Mouse (Mus musculus) stomach, embryonic 15.5 days (tissue): ENCODE data around the gene Kras. TPM values are rescaled to one million over a fixed set of nuclear protein-coding genes. Genes with fewer than 3 reads are reported as not detected.

ENCODE experiments used
- ATAC-seq: fragments of 200-750 bp; cut with Nextera tagmentation; 2 replicates; pipeline ENCODE4 v1.8.0; 2017; ENCODE audit warnings: low read depth, moderate number of reproducible peaks, moderate TSS enrichment; ENCODE audit not compliant: insufficient read depth, low FRiP score
- H3K27ac ChIP-seq: fragments of 300-500 bp; sonication (generic); 2 replicates; pipeline ENCODE4 v1.5.1; 2015; ENCODE audit warnings: mild to moderate bottlenecking, inconsistent platforms
- H3K27me3 ChIP-seq: fragments of 300-500 bp; sonication (generic); replicated peaks from 2 replicates; pipeline ENCODE4 v1.6.1; 2015; ENCODE audit warnings: inconsistent platforms
- H3K36me3 ChIP-seq: fragments of 300-500 bp; sonication (generic); 2 replicates; pipeline ENCODE4 v1.6.1; 2015; ENCODE audit warnings: inconsistent platforms
- H3K4me1 ChIP-seq: fragments of 300-500 bp; sonication (generic); 2 replicates; pipeline ENCODE4 v1.6.1; 2015; ENCODE audit warnings: inconsistent platforms
- H3K4me2 ChIP-seq: fragments of 300-500 bp; sonication (generic); 2 replicates; pipeline ENCODE4 v1.6.1; 2015; ENCODE audit warnings: mild to moderate bottlenecking, inconsistent platforms
- H3K4me3 ChIP-seq: fragments of 300-500 bp; sonication (generic); replicated peaks from 2 replicates; pipeline ENCODE4 v1.5.1; 2015; ENCODE audit warnings: inconsistent platforms
- H3K9ac ChIP-seq: fragments of 300-500 bp; sonication (generic); 2 replicates; pipeline ENCODE4 v1.6.1; 2015; ENCODE audit warnings: inconsistent platforms
- H3K9me3 ChIP-seq: fragments of 300-500 bp; sonication (generic); 2 replicates; pipeline ENCODE4 v1.6.1; 2016; ENCODE audit warnings: inconsistent platforms
- WGBS: fragments of 180-500 bp; shearing (Covaris S2); methylation state at CpG from one replicate; pipeline ENCODE4 v1.1.7; 2015; 5-methylcytosine and 5-hydroxymethylcytosine counted together
- polyA plus RNA-seq: library from polyadenylated mRNA; unstranded; fragments of >200 nt; fragmentation: Nextera tagmentation; extraction: Ambion mirVana; gene quantifications from 2 replicates; pipeline ENCODE4 v1.2.1, GENCODE M21; 2015

Kras gene
- polyA plus RNA-seq, 1 experiment from 2014 or later, result 66.8 TPM

DNA sequence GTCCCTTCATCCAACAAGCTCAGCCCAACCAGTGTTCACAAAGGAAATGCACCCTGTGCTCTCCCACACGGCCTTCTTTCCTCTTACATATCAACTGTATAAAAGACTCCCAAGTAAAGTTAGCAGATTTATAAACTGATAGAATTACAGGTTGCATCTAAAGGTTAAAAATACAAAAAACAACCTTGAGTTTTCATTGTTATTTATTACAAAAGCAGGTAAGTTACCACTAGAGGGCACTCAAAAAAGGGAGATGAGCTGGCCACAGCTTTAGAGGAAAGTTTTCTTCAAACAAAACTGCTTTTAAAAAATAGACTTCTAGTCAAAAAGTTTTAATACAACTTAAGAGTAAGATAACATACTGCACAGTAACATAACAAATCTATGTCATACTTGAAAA, 7.5 kb downstream of the Kras start:
- no peak overlapping the region for H3K4me3 ChIP-seq
- H3K9me3 ChIP-seq, result no peaks in the 10 kb centered on the region
- no peaks in the 10 kb centered on the region for H3K27me3 ChIP-seq
- H3K27ac ChIP-seq, result no peak overlapping the region
- H3K4me2 ChIP-seq, result no peak overlapping the region
- H3K36me3 ChIP-seq, result no peaks in the 10 kb centered on the region
- H3K9ac ChIP-seq, result no peak overlapping the region
- WGBS, result 27% methylated on average over 1 of the region's 1 CpGs
- H3K4me1 ChIP-seq, result no peaks in the 10 kb centered on the region
- ATAC-seq, result no peak

- Histone ChIP-seq H3K36me3 (no peaks in the 10 kb centered on the region), H3K27me3 (no peaks in the 10 kb centered on the region), H3K4me2 (no peak overlapping the region), H3K9me3 (no peaks in the 10 kb centered on the region), H3K27ac (no peak overlapping the region), H3K9ac (no peak overlapping the region), H3K4me3 (no peak overlapping the region), H3K4me1 (no peaks in the 10 kb centered on the region)
- 86% methylated on average over 6 of the region's 6 CpGs for WGBS
- no peak for ATAC-seq
Observed at GRCm38 (mm10) chr6:145240285-145240684, 9.8 kb downstream of the Kras start.

- no peak overlapping the region for H3K27ac ChIP-seq
- no peaks in the 10 kb centered on the region; the same call in 1 of the 2 replicates for H3K36me3 ChIP-seq
- H3K4me1 ChIP-seq, result no peaks in the 10 kb centered on the region
- H3K27me3 ChIP-seq, result no peaks in the 10 kb centered on the region
- ATAC-seq, result no peak
- no peak overlapping the region for H3K4me3 ChIP-seq
- H3K9ac ChIP-seq, result no peak overlapping the region
- 81% methylated on average over 4 of the region's 4 CpGs for WGBS
- H3K4me2 ChIP-seq, result no peak overlapping the region
- no peaks in the 10 kb centered on the region for H3K9me3 ChIP-seq
Observed at GRCm38 (mm10) chr6:145237148-145237547, 12.9 kb downstream of the Kras start.

- Histone ChIP-seq H3K27ac (no peak overlapping the region), H3K4me3 (no peak overlapping the region), H3K27me3 (no peaks in the 10 kb centered on the region), H3K36me3 (peaks cover 3% of the 10 kb centered on the region), H3K4me2 (no peak overlapping the region), H3K9ac (no peak overlapping the region), H3K9me3 (no peaks in the 10 kb centered on the region), H3K4me1 (no peaks in the 10 kb centered on the region)
- WGBS, result 86% methylated on average over 6 of the region's 6 CpGs
- no peak for ATAC-seq
Observed at GRCm38 (mm10) chr6:145235367-145235766, 14.7 kb downstream of the Kras start.

GRCm38 (mm10) chr6:145234391-145234790, 15.6 kb downstream of the Kras start:
- no peaks in the 10 kb centered on the region for H3K9me3 ChIP-seq
- no peak overlapping the region for H3K9ac ChIP-seq
- H3K4me3 ChIP-seq, result no peak overlapping the region
- no peaks in the 10 kb centered on the region for H3K4me1 ChIP-seq
- ATAC-seq, result no peak
- H3K27ac ChIP-seq, result no peak overlapping the region
- no peaks in the 10 kb centered on the region for H3K27me3 ChIP-seq
- peaks cover 3% of the 10 kb centered on the region for H3K36me3 ChIP-seq
- 93% methylated on average over 1 of the region's 1 CpGs for WGBS
- H3K4me2 ChIP-seq, result no peak overlapping the region

DNA sequence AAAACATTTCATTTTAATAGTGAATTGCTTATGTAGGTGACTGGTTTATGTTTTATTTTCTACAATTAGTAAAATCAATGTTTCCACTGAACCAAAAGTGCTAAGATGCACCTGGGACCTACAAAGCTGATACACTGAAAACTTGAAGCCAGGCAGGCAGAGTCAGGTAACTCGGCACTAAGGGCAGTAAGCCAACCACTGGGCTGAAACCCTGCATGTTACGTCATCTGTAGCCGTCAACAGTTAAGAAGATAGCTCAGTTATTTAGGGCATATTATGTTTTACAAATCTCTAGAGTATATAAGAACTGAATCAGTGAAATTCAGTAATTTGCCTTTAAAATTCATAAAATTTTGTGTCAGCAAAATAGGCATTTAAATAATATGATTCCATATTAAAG, 23.7 kb downstream of the Kras start:
- H3K4me2 ChIP-seq, result no peak overlapping the region
- no peak overlapping the region for H3K4me3 ChIP-seq
- H3K36me3 ChIP-seq, result peaks cover 3% of the 10 kb centered on the region; the same call in 1 of the 2 replicates
- H3K27me3 ChIP-seq, result no peaks in the 10 kb centered on the region
- no peak for ATAC-seq
- no peak overlapping the region for H3K27ac ChIP-seq
- H3K9ac ChIP-seq, result no peak overlapping the region
- WGBS, result 88% methylated on average over 3 of the region's 3 CpGs
- no peaks in the 10 kb centered on the region for H3K9me3 ChIP-seq
- H3K4me1 ChIP-seq, result no peaks in the 10 kb centered on the region

- no peaks in the 10 kb centered on the region for H3K27me3 ChIP-seq
- H3K4me1 ChIP-seq, result no peaks in the 10 kb centered on the region
- H3K9me3 ChIP-seq, result no peaks in the 10 kb centered on the region
- H3K4me3 ChIP-seq, result no peak overlapping the region
- H3K27ac ChIP-seq, result no peak overlapping the region
- no peak overlapping the region for H3K9ac ChIP-seq
- 90% methylated on average over 6 of the region's 6 CpGs for WGBS
- no peak for ATAC-seq
- H3K36me3 ChIP-seq, result peaks cover 3% of the 10 kb centered on the region; the same call in 1 of the 2 replicates
- no peak overlapping the region for H3K4me2 ChIP-seq
Observed at GRCm38 (mm10) chr6:145224246-145224645, 25.8 kb downstream of the Kras start.

GRCm38 (mm10) chr6:145215826-145216225, 34.2 kb downstream of the Kras start:
- peaks cover 9% of the 10 kb centered on the region; the same call in 1 of the 2 replicates for H3K36me3 ChIP-seq
- peaks cover 7% of the 10 kb centered on the region; the same call in 1 of the 2 replicates for H3K4me1 ChIP-seq
- no peak overlapping the region for H3K4me3 ChIP-seq
- no peaks in the 10 kb centered on the region for H3K27me3 ChIP-seq
- ATAC-seq, result no peak
- 91% methylated on average over 3 of the region's 3 CpGs for WGBS
- H3K27ac ChIP-seq, result no peak overlapping the region
- H3K9ac ChIP-seq, result no peak overlapping the region
- H3K4me2 ChIP-seq, result no peak overlapping the region
- no peaks in the 10 kb centered on the region for H3K9me3 ChIP-seq

DNA sequence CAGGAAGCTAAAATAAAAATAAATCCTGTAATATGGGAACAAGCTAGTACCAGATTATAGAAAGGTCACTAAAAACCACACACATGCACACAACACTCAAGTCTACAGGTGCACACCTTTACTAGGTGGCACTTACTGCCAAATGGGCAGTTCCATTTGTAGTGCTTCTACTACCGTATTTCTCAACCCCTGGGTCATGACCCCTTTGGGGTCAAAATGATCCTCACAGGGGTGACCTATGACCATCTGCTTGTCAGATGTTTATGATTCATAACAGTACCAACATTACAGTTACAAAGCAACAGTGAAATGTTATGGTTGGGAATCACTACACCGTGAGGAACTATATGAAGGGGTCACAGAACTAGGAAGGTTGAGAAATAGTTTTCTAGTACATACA, 36.1 kb downstream of the Kras start:
- H3K36me3 ChIP-seq, result 0 out of 2 replicates have a peak, but pooled peaks cover 4% of the 10 kb centered on the region
- H3K4me3 ChIP-seq, result no peak overlapping the region
- no peaks in the 10 kb centered on the region for H3K9me3 ChIP-seq
- no peak for ATAC-seq
- peaks cover 11% of the 10 kb centered on the region; the same call in 1 of the 2 replicates for H3K4me1 ChIP-seq
- H3K9ac ChIP-seq, result no peak overlapping the region
- 72% methylated on average over 2 of the region's 2 CpGs for WGBS
- no peak overlapping the region for H3K4me2 ChIP-seq
- H3K27me3 ChIP-seq, result no peaks in the 10 kb centered on the region
- H3K27ac ChIP-seq, result no peak overlapping the region

- no peaks in the 10 kb centered on the region for H3K36me3 ChIP-seq
- peak overlapping the region; percentile 96 for H3K27ac ChIP-seq
- peak overlapping the region; percentile 73 for H3K9ac ChIP-seq
- peak overlapping the region; percentile 56 for H3K4me2 ChIP-seq
- peak overlapping the region; percentile 72 for H3K4me3 ChIP-seq
- peak; percentile 6 for ATAC-seq
- no peaks in the 10 kb centered on the region for H3K27me3 ChIP-seq
- H3K9me3 ChIP-seq, result no peaks in the 10 kb centered on the region
- WGBS, result 2% methylated on average over 21 of the region's 21 CpGs
- peaks cover 11% of the 10 kb centered on the region; the same call in 1 of the 2 replicates for H3K4me1 ChIP-seq
Observed at GRCm38 (mm10) chr6:145211376-145212305, 38.4 kb downstream of the Kras start.

- Histone ChIP-seq H3K27me3 (no peaks in the 10 kb centered on the region), H3K4me2 (peak within 1 kb of the TSS; percentile 76), H3K27ac (peak within 1 kb of the TSS; percentile 96), H3K4me1 (peaks cover 11% of the 10 kb centered on the region; the same call in 1 of the 2 replicates), H3K9ac (peak within 1 kb of the TSS; percentile 73), H3K9me3 (no peaks in the 10 kb centered on the region), H3K36me3 (no peaks in the 10 kb centered on the region), H3K4me3 (peak within 1 kb of the TSS; percentile 72)
- WGBS, result under 1% methylated on average over 36 of the region's 36 CpGs
- peak; percentile 99 for ATAC-seq
Observed at GRCm38 (mm10) chr6:145210816-145211338, 39.2 kb downstream of the Kras start, which contains the start of the genes Casc1 and Etfrf1. TSS of gene Casc1 (minus strand) at chr6:145211005. TSS of gene Etfrf1 (plus strand) at chr6:145211134.
